Mouse (Mus musculus): ENCODE measurements around the gene Dnah17.

DNA sequence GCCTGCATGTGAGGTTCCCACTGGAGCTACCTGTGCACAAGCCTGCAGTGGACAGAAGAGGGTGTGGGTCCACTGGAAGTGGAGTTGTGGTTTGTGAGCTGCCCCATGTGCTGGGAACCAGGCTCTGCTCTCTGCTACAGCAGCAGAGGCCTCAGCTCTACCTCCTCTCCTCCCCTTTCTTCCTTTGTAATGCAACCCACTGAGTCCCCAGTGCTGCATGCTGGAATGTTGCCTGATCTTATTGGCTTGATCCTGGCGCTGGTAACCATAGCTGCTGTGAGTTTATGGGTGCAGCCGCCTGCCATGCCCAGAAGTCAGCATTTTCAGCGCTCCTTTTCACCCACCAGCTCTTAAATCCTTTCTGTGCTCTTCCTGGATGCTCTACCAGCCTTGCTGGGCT is 134.4 kb downstream of the Dnah17 start:
- TF ChIP-seq MAFK (IDR thresholded peaks at IDR 0.05; ENCODE audit: insufficient read depth, low read depth, low read length) (no peak), ZC3H11A (IDR thresholded peaks at IDR 0.05; ENCODE audit: borderline replicate concordance, low read depth, low read length) (no peak), CHD2 (IDR thresholded peaks at IDR 0.05; ENCODE audit: low read depth, low read length) (no peak), ZNF384 (IDR thresholded peaks at IDR 0.05; ENCODE audit: low read depth, low read length) (no peak)

All from ES-E14 (cell line).